ENCODE assay signal across 37 mouse cellular contexts in genomic region chr14:59182732-59183131, GRCm38 (mm10). TPM values are rescaled to one million over a fixed set of nuclear protein-coding genes. Genes with fewer than 3 reads are reported as not detected.
"Had no signal": no experiment of that assay in that cellular context is flagged by ENCODE, and none has a peak within 500 bp of the region (broad histone marks: within the 10 kb centered on the region; RNA-seq: fewer than 3 reads in every experiment).

No protein-coding gene starts in this region.

- H3K4me3 ChIP-seq: embryonic facial prominence, embryonic 10.5 days; embryonic facial prominence, embryonic 12.5 days; embryonic facial prominence, embryonic 13.5 days; embryonic facial prominence, embryonic 15.5 days; erythroblast, embryonic 14.5 days; forebrain, embryonic 10.5 days; forebrain, embryonic 12.5 days; forebrain, embryonic 13.5 days; forebrain, embryonic 15.5 days; gastrocnemius, adult 2 months; heart, adult 2 months; heart, embryonic 10.5 days had no signal

- H3K4me2 ChIP-seq: embryonic facial prominence, embryonic 12.5 days; embryonic facial prominence, embryonic 13.5 days; embryonic facial prominence, embryonic 15.5 days; forebrain, embryonic 12.5 days; forebrain, embryonic 13.5 days; forebrain, embryonic 15.5 days had no signal

- H3K9ac ChIP-seq: embryonic facial prominence, embryonic 12.5 days; embryonic facial prominence, embryonic 13.5 days; embryonic facial prominence, embryonic 15.5 days; forebrain, embryonic 12.5 days; forebrain, embryonic 13.5 days; forebrain, embryonic 15.5 days had no signal

- ATAC-seq: forebrain, embryonic 13.5 days; forebrain, embryonic 14.5 days; forebrain, embryonic 15.5 days; forebrain, embryonic 16.5 days had no signal

- H3K4me1 ChIP-seq: embryonic facial prominence, embryonic 10.5 days; embryonic facial prominence, embryonic 12.5 days; embryonic facial prominence, embryonic 13.5 days; embryonic facial prominence, embryonic 15.5 days; forebrain, embryonic 10.5 days; forebrain, embryonic 12.5 days; forebrain, embryonic 13.5 days; forebrain, embryonic 15.5 days; heart, embryonic 10.5 days had no signal

- H3K27ac ChIP-seq: embryonic facial prominence, embryonic 10.5 days; embryonic facial prominence, embryonic 12.5 days; embryonic facial prominence, embryonic 13.5 days; embryonic facial prominence, embryonic 15.5 days; forebrain, embryonic 10.5 days; forebrain, embryonic 12.5 days; forebrain, embryonic 13.5 days; forebrain, embryonic 15.5 days; gastrocnemius, adult 2 months; heart, adult 2 months; heart, embryonic 10.5 days had no signal

- H3K27me3 ChIP-seq: embryonic facial prominence, embryonic 12.5 days; embryonic facial prominence, embryonic 13.5 days; embryonic facial prominence, embryonic 15.5 days; forebrain, embryonic 12.5 days; forebrain, embryonic 13.5 days; forebrain, embryonic 15.5 days had no signal

- H3K9me3 ChIP-seq: embryonic facial prominence, embryonic 10.5 days; embryonic facial prominence, embryonic 12.5 days; embryonic facial prominence, embryonic 13.5 days; embryonic facial prominence, embryonic 15.5 days; forebrain, embryonic 10.5 days; forebrain, embryonic 12.5 days; forebrain, embryonic 13.5 days; forebrain, embryonic 15.5 days; heart, embryonic 10.5 days had no signal

- H3K36me3 ChIP-seq: embryonic facial prominence, embryonic 10.5 days; embryonic facial prominence, embryonic 12.5 days; embryonic facial prominence, embryonic 13.5 days; embryonic facial prominence, embryonic 15.5 days; forebrain, embryonic 10.5 days; forebrain, embryonic 12.5 days; forebrain, embryonic 15.5 days; heart, embryonic 10.5 days had no signal

- DNase-seq: cerebellum, adult 9-10 months; cerebellum, adult 9-11 months; cerebellum, postnatal 10 days; cerebellum, postnatal 14 days; cerebellum, postnatal 25 days; embryo, embryonic 11 days; gastrocnemius, adult 2 months; gastrocnemius, postnatal 10 days; gastrocnemius, postnatal 14 days; gastrocnemius, postnatal 25 days; gastrocnemius, postnatal 36 days; heart, adult 11 months; heart, adult 18-20 months; heart, adult 2 months had no signal

RNA-seq across cellular contexts. Expression of gene Gm5142, which starts 4.2 kb away (rescaled TPM):
- total RNA-seq: common myeloid progenitor, adult 5-6 weeks; gastrocnemius, adult 18-20 months; gastrocnemius, adult 2 months; gastrocnemius, adult 8-10 months; gastrocnemius, postnatal 10 days; gastrocnemius, postnatal 14 days; gastrocnemius, postnatal 25 days; gastrocnemius, postnatal 36 days; gastrocnemius, postnatal 4 days; granulocyte monocyte progenitor cell, adult 5-6 weeks; heart, adult 18-20 months; heart, adult 2 months; heart, adult 8-10 months had no signal
- polyA plus RNA-seq: cortical plate, adult 2 months; embryonic facial prominence, embryonic 10.5 days; embryonic facial prominence, embryonic 11.5 days; embryonic facial prominence, embryonic 12.5 days; embryonic facial prominence, embryonic 13.5 days; embryonic facial prominence, embryonic 14.5 days; embryonic facial prominence, embryonic 15.5 days; erythroblast, embryonic 14.5 days; forebrain, embryonic 10.5 days; forebrain, embryonic 11.5 days; forebrain, embryonic 12.5 days; forebrain, embryonic 13.5 days; forebrain, embryonic 14.5 days; forebrain, embryonic 15.5 days; forebrain, embryonic 16.5 days; frontal cortex, adult 2 months; heart, adult 2 months; heart, embryonic 10.5 days had no signal

RNA-seq across cellular contexts. Expression of gene 1700129C05Rik, which starts 40.0 kb away (rescaled TPM):
- total RNA-seq: common myeloid progenitor, adult 5-6 weeks; gastrocnemius, adult 18-20 months; gastrocnemius, adult 2 months; gastrocnemius, adult 8-10 months; gastrocnemius, postnatal 10 days; gastrocnemius, postnatal 14 days; gastrocnemius, postnatal 25 days; gastrocnemius, postnatal 36 days; gastrocnemius, postnatal 4 days; granulocyte monocyte progenitor cell, adult 5-6 weeks; heart, adult 18-20 months; heart, adult 2 months; heart, adult 8-10 months had no signal
- polyA plus RNA-seq: cortical plate, adult 2 months; embryonic facial prominence, embryonic 10.5 days; embryonic facial prominence, embryonic 11.5 days; embryonic facial prominence, embryonic 12.5 days; embryonic facial prominence, embryonic 13.5 days; embryonic facial prominence, embryonic 14.5 days; embryonic facial prominence, embryonic 15.5 days; erythroblast, embryonic 14.5 days; forebrain, embryonic 10.5 days; forebrain, embryonic 11.5 days; forebrain, embryonic 12.5 days; forebrain, embryonic 13.5 days; forebrain, embryonic 14.5 days; forebrain, embryonic 15.5 days; forebrain, embryonic 16.5 days; frontal cortex, adult 2 months; heart, embryonic 10.5 days had no signal
